In the genomic region with DNA sequence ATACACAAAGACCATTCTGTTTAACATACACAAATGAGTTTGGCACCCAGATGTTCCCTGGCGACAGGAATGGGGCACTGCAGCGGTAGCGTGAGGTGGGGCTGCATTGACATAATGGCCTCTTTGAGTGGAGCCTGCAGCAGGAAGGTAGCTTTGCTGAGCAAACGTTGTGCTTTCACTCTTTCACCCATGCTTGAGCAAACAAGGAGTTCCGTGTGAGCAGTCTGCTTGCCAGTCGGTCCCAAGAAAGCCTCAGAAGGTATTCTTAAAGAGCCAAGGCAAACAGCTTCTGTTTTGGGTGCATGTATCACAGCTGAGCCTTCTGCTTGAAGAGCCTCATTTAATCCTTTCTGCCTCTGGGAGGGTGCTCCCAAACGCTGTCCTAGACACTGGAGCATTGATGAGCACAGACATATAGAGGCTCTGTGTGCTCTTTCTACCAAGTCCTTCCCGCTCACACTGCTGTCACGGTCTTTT, we compare ENCODE assay signal across 8 mouse cellular contexts.
DNase-seq lines count a peak whose midpoint lies in the region; ATAC-seq lines count a peak whose summit lies in the region.

No protein-coding gene starts in this region.

- ATAC-seq in frontal cortex, adult (ENCODE audit: low TSS enrichment) = peak; percentile 74
- ATAC-seq in hindbrain, embryonic 15.5 days (ENCODE audit: low FRiP score, low read depth) = peak; percentile 74
- ATAC-seq in lung, embryonic 16.5 days (ENCODE audit: low read depth) = peak; percentile 96

- H3K4me1 ChIP-seq in hindbrain, embryonic 15.5 days (replicated peaks) = no peaks in the 10 kb centered on the region; the same call in 1 of the 2 replicates
- 0 out of 2 replicates have a peak, but pooled peaks cover 2% of the 10 kb centered on the region for H3K4me1 ChIP-seq in lung, embryonic 16.5 days (replicated peaks; ENCODE audit: control insufficient read depth, insufficient read depth, low read length)

- no peak overlapping the region for H3K9ac ChIP-seq in hindbrain, embryonic 15.5 days
- H3K9ac ChIP-seq in lung, embryonic 16.5 days (ENCODE audit: low read length) = no peak overlapping the region

- no peaks in the 10 kb centered on the region for H3K36me3 ChIP-seq in hindbrain, embryonic 15.5 days
- H3K36me3 ChIP-seq in lung, embryonic 16.5 days (ENCODE audit: control insufficient read depth, insufficient read depth, low read length) = no peaks in the 10 kb centered on the region

- WGBS in hindbrain, embryonic 15.5 days = 50% methylated on average over 9 of the region's 9 CpGs
- WGBS in lung, embryonic 16.5 days = 46% methylated on average over 9 of the region's 9 CpGs

- H3K27ac ChIP-seq in hindbrain, embryonic 15.5 days (replicated peaks) = no peak overlapping the region
- H3K27ac ChIP-seq in lung, embryonic 16.5 days (ENCODE audit: low read length) = peak overlapping the region; percentile 91

- H3K4me3 ChIP-seq in hindbrain, embryonic 15.5 days = no peak overlapping the region
- H3K4me3 ChIP-seq in lung, embryonic 16.5 days (ENCODE audit: low read length) = no peak overlapping the region

- no peak for DNase-seq in frontal cortex, postnatal 36 days (ENCODE audit: low spot score in 2 of 2)
- peak; percentile 90 for DNase-seq in R1 (ENCODE audit: low read depth, low spot score)
- DNase-seq in ovary, adult 18-20 months (ENCODE audit: low spot score) = no peak
- DNase-seq in adrenal gland, adult 2 months = no peak
- no peak for DNase-seq in layer of hippocampus, adult 11-12 months (ENCODE audit: low spot score)

- H3K4me2 ChIP-seq in hindbrain, embryonic 15.5 days = no peak overlapping the region
- peak overlapping the region; percentile 39 for H3K4me2 ChIP-seq in lung, embryonic 16.5 days (ENCODE audit: low read depth, low read length)

- H3K9me3 ChIP-seq in hindbrain, embryonic 15.5 days = no peaks in the 10 kb centered on the region
- H3K9me3 ChIP-seq in lung, embryonic 16.5 days (ENCODE audit: control insufficient read depth, low read length) = no peaks in the 10 kb centered on the region

- H3K27me3 ChIP-seq in hindbrain, embryonic 15.5 days = no peaks in the 10 kb centered on the region
- no peaks in the 10 kb centered on the region for H3K27me3 ChIP-seq in lung, embryonic 16.5 days (ENCODE audit: control insufficient read depth, insufficient read depth, low read depth, low read length)
